Mouse (Mus musculus) lung, postnatal 0 days (tissue): Measurements from ENCODE around the gene Stat4. TPM values are rescaled to one million over a fixed set of nuclear protein-coding genes. Genes with fewer than 3 reads are reported as not detected.

ENCODE experiments used
- ATAC-seq: fragments of 200-750 bp; cut with Nextera tagmentation; 2 replicates; pipeline ENCODE4 v1.8.0; 2017; ENCODE audit warnings: moderate library complexity
- DNase-seq: peaks from one replicate; pipeline ENCODE4 v3.0.0-alpha.2; 2016; ENCODE audit warnings: low spot score
- H3K27ac ChIP-seq: fragments of 300-500 bp; sonication (generic); 2 replicates; pipeline ENCODE4 v1.5.1; 2014; ENCODE audit warnings: antibody characterized with exemption, mild to moderate bottlenecking, low read length, mixed read lengths
- H3K27me3 ChIP-seq: fragments of 300-500 bp; sonication (generic); replicated peaks from 2 replicates; pipeline ENCODE4 v1.6.1; 2014; ENCODE audit warnings: low read length, mixed read lengths; ENCODE audit not compliant: insufficient read depth
- H3K36me3 ChIP-seq: fragments of 300-500 bp; sonication (generic); 2 replicates; pipeline ENCODE4 v1.6.1; 2014; ENCODE audit warnings: low read length, mixed read lengths; ENCODE audit not compliant: insufficient read depth
- H3K4me1 ChIP-seq: fragments of 300-500 bp; sonication (generic); 2 replicates; pipeline ENCODE4 v1.6.1; 2014; ENCODE audit warnings: antibody characterized with exemption, low read depth, low read length, mixed read lengths; ENCODE audit not compliant: insufficient read depth
- H3K4me2 ChIP-seq: fragments of 300-500 bp; sonication (generic); replicated peaks from 2 replicates; pipeline ENCODE4 v1.6.1; 2014; ENCODE audit warnings: low read depth, mild to moderate bottlenecking, low read length, moderate library complexity, mixed read lengths
- H3K4me3 ChIP-seq: fragments of 300-500 bp; sonication (generic); 2 replicates; pipeline ENCODE4 v1.5.1; 2014; ENCODE audit warnings: low read depth, low read length
- H3K9ac ChIP-seq: fragments of 300-500 bp; sonication (generic); replicated peaks from 2 replicates; pipeline ENCODE4 v1.6.1; 2014; ENCODE audit warnings: low read depth, mild to moderate bottlenecking
- H3K9me3 ChIP-seq: fragments of 300-500 bp; sonication (generic); 2 replicates; pipeline ENCODE4 v1.6.1; 2016; ENCODE audit warnings: low read length, mixed read lengths
- CTCF ChIP-seq: IDR thresholded peaks from 2 replicates; pipeline ENCODE4 v1.5.1; 2016; ENCODE audit warnings: antibody characterized with exemption, mild to moderate bottlenecking
- EP300 ChIP-seq: IDR thresholded peaks from 2 replicates; pipeline ENCODE4 v1.6.1; 2016; ENCODE audit warnings: antibody characterized with exemption, mild to moderate bottlenecking, control low read depth
- WGBS: fragments of 180-500 bp; shearing (Covaris S2); extraction: QIAGEN DNeasy Blood & Tissue Kit; methylation state at CpG from one replicate; pipeline ENCODE4 v1.1.7; 2014; 5-methylcytosine and 5-hydroxymethylcytosine counted together
- polyA plus RNA-seq: library from polyadenylated mRNA; unstranded; fragments of >200 nt; fragmentation: Nextera tagmentation; extraction: Ambion mirVana; gene quantifications from 2 replicates; pipeline ENCODE4 v1.2.1, GENCODE M21; 2015

Gene Stat4
- polyA plus RNA-seq, 1 experiment from 2014 or later = 0.73 TPM

DNA sequence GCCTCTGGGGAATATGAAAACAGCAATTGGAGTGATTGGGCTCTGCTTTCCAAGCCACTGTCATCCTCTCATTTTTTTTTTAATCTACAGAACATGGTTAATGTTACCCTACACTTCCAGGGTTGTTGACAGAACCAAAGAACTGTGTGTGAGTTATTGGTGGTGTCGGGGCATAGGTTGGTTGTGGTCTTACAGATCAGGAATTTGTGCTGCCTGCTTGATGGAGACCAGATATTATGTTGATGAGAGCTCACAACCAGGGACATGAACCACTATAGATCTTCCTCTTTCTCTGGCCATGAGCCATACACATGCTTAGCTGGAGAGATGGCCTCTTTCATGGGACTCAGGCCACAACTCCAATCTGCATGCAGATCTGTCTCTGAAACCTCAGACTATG, 100.2 kb downstream of the Stat4 start:
- H3K27me3 ChIP-seq = no peaks in the 10 kb centered on the region
- no peaks in the 10 kb centered on the region for H3K9me3 ChIP-seq
- ATAC-seq (no peak), DNase-seq (no peak)
- H3K4me3 ChIP-seq = no peak overlapping the region
- no peaks in the 10 kb centered on the region; the same call in 1 of the 2 replicates for H3K4me1 ChIP-seq
- no peaks in the 10 kb centered on the region for H3K36me3 ChIP-seq
- no peak for TF ChIP-seq CTCF
- TF ChIP-seq EP300 = no peak
- no peak overlapping the region for H3K9ac ChIP-seq
- WGBS = 74% methylated on average over 1 of the region's 1 CpGs
- no peak overlapping the region for H3K4me2 ChIP-seq
- no peak overlapping the region for H3K27ac ChIP-seq

DNA sequence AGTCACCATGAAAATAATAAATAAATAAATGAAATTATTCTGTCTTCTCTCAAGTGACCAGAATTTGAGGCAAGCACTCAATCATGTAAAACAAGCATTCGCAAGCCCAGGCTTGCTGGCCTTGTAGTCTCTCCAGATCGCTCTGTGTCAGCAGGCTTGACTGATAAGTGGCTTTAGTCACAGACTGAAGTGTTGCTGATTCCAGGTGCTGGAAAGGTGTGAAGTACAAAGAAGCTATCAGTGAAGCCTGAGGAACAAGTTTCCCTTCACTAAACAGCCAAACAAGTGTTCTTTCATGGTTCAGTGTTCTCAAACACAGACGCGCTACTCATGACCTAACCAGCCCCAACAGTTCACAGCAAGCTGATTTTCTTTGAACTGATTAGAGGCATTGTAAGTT, 101.7 kb downstream of the Stat4 start:
- H3K4me3 ChIP-seq = no peak overlapping the region
- no peaks in the 10 kb centered on the region; the same call in 1 of the 2 replicates for H3K4me1 ChIP-seq
- no peaks in the 10 kb centered on the region for H3K27me3 ChIP-seq
- H3K27ac ChIP-seq = no peak overlapping the region
- no peaks in the 10 kb centered on the region for H3K36me3 ChIP-seq
- TF ChIP-seq EP300 = peak; percentile 30; the same call in 1 of the 2 replicates
- no peak for TF ChIP-seq CTCF
- ATAC-seq = peak; percentile 88
- H3K9ac ChIP-seq = no peak overlapping the region
- WGBS = 53% methylated on average over 4 of the region's 4 CpGs
- peak; percentile 73 for DNase-seq
- no peaks in the 10 kb centered on the region for H3K9me3 ChIP-seq
- H3K4me2 ChIP-seq = no peak overlapping the region

DNA sequence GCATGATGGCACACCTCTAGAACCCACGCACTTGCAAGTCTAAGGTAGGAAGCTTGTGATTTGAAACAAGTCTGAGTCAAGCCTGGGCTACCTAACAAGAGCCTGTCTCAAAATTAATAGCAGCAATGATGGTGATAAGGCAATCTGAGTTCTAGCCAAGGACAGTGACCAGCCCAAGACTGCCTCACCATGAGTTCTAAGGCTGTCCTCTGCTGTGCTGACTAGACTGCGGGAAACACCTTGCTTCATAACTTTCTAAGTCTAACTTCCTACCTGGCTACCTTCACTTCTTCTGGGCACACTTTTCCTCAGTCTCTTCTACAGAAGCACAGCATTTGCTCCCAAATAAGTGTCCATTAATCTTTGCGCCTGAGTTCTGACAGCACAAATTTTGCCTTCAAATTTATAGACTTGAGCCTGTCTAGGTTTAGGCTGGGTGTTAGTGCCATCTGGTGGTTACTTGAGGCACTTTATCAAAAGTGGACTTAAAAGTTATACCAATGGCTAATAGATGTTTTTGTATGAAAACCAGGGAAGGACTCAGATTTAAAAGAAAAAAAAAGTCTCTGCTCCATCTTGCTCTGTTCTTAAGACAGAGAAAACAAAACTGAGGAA, 111.8 kb downstream of the Stat4 start:
- Histone ChIP-seq H3K27me3 (no peaks in the 10 kb centered on the region), H3K4me3 (no peak overlapping the region), H3K36me3 (no peaks in the 10 kb centered on the region), H3K9me3 (no peaks in the 10 kb centered on the region), H3K4me2 (no peak overlapping the region), H3K4me1 (no peaks in the 10 kb centered on the region), H3K27ac (no peak overlapping the region), H3K9ac (no peak overlapping the region)
- WGBS = 76% methylated on average over 3 of the region's 3 CpGs
- peak; percentile 70 for DNase-seq
- TF ChIP-seq CTCF (peak; percentile 78), EP300 (no peak)
- no peak for ATAC-seq

DNA sequence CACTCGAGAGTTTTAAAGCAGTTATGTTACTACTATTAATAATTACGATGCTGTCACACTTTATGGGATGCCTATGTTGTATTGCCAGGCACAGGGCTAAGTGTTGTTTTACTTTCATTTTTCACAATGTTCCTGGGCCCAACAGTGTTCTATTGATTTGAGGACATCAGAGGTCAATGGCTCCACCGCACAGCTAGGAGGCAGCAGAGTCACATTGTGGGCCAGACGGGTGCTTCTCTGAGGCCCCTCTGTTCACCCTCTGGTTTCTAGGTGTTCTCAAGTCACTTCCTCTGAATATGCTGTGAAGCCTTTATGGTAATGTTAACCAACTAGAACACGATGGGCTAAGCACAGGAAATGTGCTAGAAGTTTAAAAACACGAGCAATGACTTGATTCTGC, 113.5 kb downstream of the Stat4 start:
- Histone ChIP-seq H3K4me1 (no peaks in the 10 kb centered on the region), H3K27me3 (no peaks in the 10 kb centered on the region), H3K4me3 (no peak overlapping the region), H3K27ac (no peak overlapping the region), H3K9ac (no peak overlapping the region), H3K9me3 (no peaks in the 10 kb centered on the region), H3K36me3 (no peaks in the 10 kb centered on the region), H3K4me2 (no peak overlapping the region)
- ATAC-seq (no peak), DNase-seq (no peak)
- WGBS = 69% methylated on average over 6 of the region's 6 CpGs
- peak; percentile 55 for TF ChIP-seq CTCF
- TF ChIP-seq EP300 = no peak

DNA sequence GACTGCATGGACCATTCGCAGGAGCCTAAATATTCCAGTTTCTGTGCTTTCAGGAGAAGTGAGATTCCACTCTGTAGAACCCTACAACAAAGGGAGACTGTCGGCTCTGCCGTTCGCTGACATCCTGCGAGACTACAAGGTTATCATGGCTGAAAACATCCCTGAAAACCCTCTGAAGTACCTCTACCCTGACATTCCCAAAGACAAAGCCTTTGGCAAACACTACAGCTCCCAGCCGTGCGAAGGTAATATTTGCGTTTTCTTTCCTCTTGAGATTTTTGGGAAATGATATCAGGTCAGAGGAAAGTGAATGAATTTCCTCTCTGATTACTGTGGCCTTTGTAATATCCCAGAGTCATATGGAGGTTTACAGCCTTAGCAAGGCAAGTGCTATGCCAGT, 115.8 kb downstream of the Stat4 start:
- Histone ChIP-seq H3K9me3 (no peaks in the 10 kb centered on the region), H3K4me3 (no peak overlapping the region), H3K27me3 (no peaks in the 10 kb centered on the region), H3K9ac (no peak overlapping the region), H3K4me1 (no peaks in the 10 kb centered on the region), H3K27ac (no peak overlapping the region), H3K36me3 (no peaks in the 10 kb centered on the region), H3K4me2 (no peak overlapping the region)
- WGBS = 51% methylated on average over 8 of the region's 8 CpGs
- TF ChIP-seq CTCF = no peak
- ATAC-seq = no peak
- DNase-seq = no peak

DNA sequence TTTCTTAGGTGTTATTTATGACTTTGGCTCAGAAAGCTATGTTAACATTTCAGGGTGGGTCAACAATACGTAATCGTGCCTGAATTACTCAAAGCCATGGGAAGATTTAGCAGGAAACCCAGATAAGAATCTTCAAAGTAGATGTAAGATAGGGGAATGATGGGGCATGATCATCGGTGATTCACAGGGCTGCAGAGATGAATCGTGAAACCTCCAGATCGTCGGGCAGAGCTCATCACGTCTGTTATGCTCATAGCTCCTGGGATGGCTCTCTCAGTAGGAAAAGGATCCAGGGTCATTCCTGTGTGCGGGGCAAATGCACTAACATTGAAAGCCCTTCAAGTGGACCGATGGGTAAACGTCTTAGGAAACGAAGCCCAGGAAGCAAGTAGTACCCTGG, 120.3 kb downstream of the Stat4 start:
- Histone ChIP-seq H3K9ac (no peak overlapping the region), H3K4me1 (no peaks in the 10 kb centered on the region), H3K4me3 (no peak overlapping the region), H3K36me3 (no peaks in the 10 kb centered on the region), H3K27ac (no peak overlapping the region), H3K27me3 (no peaks in the 10 kb centered on the region), H3K4me2 (no peak overlapping the region), H3K9me3 (no peaks in the 10 kb centered on the region)
- TF ChIP-seq EP300 = no peak
- no peak for TF ChIP-seq CTCF
- DNase-seq = no peak
- WGBS = 75% methylated on average over 11 of the region's 11 CpGs
- no peak for ATAC-seq

DNA sequence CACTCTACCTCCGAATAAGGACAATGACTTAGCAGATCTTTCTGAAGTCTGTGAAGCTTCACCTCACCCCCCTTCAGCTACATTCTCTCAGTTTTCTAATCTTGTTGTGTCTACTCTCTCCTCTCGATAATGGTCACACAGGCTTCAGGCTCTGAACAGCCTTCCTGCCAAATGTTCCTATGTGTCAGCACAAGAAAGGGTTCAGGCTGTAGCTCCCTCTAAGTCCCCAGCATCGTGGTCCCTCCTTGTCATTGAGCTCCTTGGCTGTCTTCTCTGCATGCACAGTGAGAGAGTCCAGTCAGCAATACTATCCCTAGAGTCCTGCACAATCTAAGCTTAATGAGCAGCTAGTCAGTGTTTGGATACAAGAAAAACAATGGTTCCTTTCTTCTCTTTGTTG, 124.3 kb downstream of the Stat4 start:
- DNase-seq = no peak
- WGBS = 53% methylated on average over 3 of the region's 3 CpGs
- H3K27ac ChIP-seq = no peak overlapping the region
- H3K9me3 ChIP-seq = no peaks in the 10 kb centered on the region
- ATAC-seq = no peak
- no peak overlapping the region for H3K4me3 ChIP-seq
- no peaks in the 10 kb centered on the region for H3K36me3 ChIP-seq
- H3K4me1 ChIP-seq = peaks cover 6% of the 10 kb centered on the region; the same call in 1 of the 2 replicates
- TF ChIP-seq CTCF = no peak
- no peak for TF ChIP-seq EP300
- H3K27me3 ChIP-seq = no peaks in the 10 kb centered on the region
- no peak overlapping the region for H3K4me2 ChIP-seq
- H3K9ac ChIP-seq = no peak overlapping the region
